Mouse (Mus musculus) MEL (cell line): Measurements from ENCODE around the gene Hoxc10.

Experiments
- CHD1 ChIP-seq: IDR thresholded peaks from 2 replicates; pipeline ENCODE4 v1.6.1; 2012; ENCODE audit warnings: low read depth, mild to moderate bottlenecking, inconsistent platforms, low read length, improper control_type of control experiment
- CTCF ChIP-seq, 3 experiments: IDR thresholded peaks in 2 of 3; conservative IDR thresholded peaks in 1 of 3; 2 replicates each; pipeline ENCODE4 v1.5.1; 2011 to 2012; ENCODE audit warnings: low read length in 3 of 3, low read depth in 2 of 3, mild to moderate bottlenecking in 2 of 3, improper control_type of control experiment in 1 of 3, inconsistent platforms in 1 of 3, mixed read lengths in 1 of 3, moderate library complexity in 1 of 3; ENCODE audit not compliant: control insufficient read depth in 1 of 3, insufficient read depth in 1 of 3, poor library complexity in 1 of 3, severe bottlenecking in 1 of 3
- ETS1 ChIP-seq: IDR thresholded peaks from 2 replicates; pipeline ENCODE4 v1.6.1; 2012; ENCODE audit warnings: low read depth, mild to moderate bottlenecking, inconsistent platforms, low read length, improper control_type of control experiment, moderate library complexity
- GATA1 ChIP-seq: IDR thresholded peaks from 2 replicates; pipeline ENCODE4 v1.6.1; 2011; ENCODE audit warnings: low read depth, low read length, improper control_type of control experiment
- NRF1 ChIP-seq: IDR thresholded peaks from 2 replicates; pipeline ENCODE4 v1.6.1; 2014; ENCODE audit warnings: low read depth, mild to moderate bottlenecking, inconsistent platforms, low read length, improper control_type of control experiment, moderate library complexity; ENCODE audit not compliant: poor library complexity, insufficient read depth, severe bottlenecking
- POLR2AphosphoS2 ChIP-seq: IDR thresholded peaks from 2 replicates; pipeline ENCODE4 v1.6.1; 2011; ENCODE audit warnings: low read length, improper control_type of control experiment
- SMC3 ChIP-seq: IDR thresholded peaks from 2 replicates; pipeline ENCODE4 v1.6.1; 2011; ENCODE audit warnings: low read depth, low read length, improper control_type of control experiment
- USF1 ChIP-seq: IDR thresholded peaks from 2 replicates; pipeline ENCODE4 v1.6.1; 2014; ENCODE audit warnings: low read depth, mild to moderate bottlenecking, inconsistent platforms, low read length, improper control_type of control experiment, moderate library complexity

DNA sequence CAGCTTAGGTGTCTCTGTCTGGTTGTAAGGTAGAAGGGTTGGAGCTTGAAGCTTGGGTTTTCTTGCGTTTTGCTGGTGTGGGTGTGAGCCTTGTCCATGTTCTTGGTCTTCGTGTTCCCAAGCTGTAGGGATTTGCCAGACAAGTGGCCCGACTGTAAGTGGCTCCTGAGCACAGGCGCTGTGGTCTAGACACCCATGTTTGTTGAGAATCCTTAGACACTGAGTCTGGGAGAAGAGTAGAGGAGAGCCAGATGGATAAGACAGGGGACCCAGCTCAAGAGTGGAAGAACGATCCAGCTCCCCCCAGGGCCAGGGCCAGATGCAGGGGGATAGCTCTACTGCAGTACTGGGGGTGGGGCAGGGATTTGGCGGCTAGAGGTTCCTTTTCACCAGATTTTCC lies 6.2 kb downstream of the Hoxc10 start:
- TF ChIP-seq NRF1 (no peak), ETS1 (no peak), CHD1 (no peak), CTCF (IDR thresholded peaks at IDR 0.05 in 2 of 3, conservative IDR thresholded peaks at IDR 0.05 in 1 of 3; ENCODE audit: control insufficient read depth in 1 of 3, insufficient read depth in 1 of 3, low read depth in 2 of 3, low read length in 3 of 3, poor library complexity in 1 of 3, severe bottlenecking in 1 of 3) (no peak), USF1 (no peak), GATA1 (no peak), SMC3 (no peak), POLR2AphosphoS2 (no peak)
